9 mouse cellular contexts compared by ENCODE assay signal in the genomic region with DNA sequence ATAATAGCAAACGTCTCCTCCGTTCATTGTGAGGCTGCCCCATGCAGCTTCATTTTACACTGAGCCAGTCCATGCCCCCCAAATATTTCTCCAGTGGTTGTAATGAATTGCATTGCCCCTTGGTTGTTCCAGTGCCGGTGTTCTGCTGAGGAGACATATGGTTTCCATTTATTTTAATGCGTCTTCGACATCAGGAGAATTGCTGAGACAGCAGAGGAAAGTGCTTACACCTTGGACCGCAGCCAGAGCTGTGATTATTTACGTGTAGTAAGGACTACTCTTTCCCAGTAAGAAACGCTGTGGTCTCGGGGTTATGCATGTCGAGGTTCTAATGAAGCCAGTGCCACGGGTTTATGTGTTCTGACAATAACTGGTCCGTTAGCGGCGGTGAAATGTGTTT.
A peak's percentile ranks its signal among the peaks of the same experiment; 100 is the strongest.
DNase-seq lines count a peak whose midpoint lies in the region; ATAC-seq and TF ChIP-seq lines count a peak whose summit lies in the region.
"Had no signal": no experiment of that assay in that cellular context is flagged by ENCODE, and none has a peak within 500 bp of the region (broad histone marks: within the 10 kb centered on the region; RNA-seq: fewer than 3 reads in every experiment).

No protein-coding gene starts in this region.

- 48% methylated on average over 14 of the region's 14 CpGs for WGBS in lung, embryonic 16.5 days
- 49% methylated on average over 14 of the region's 14 CpGs for WGBS in lung, postnatal 0 days
- 66% methylated on average over 14 of the region's 14 CpGs for WGBS in forebrain, embryonic 11.5 days
- 37% methylated on average over 14 of the region's 14 CpGs for WGBS in kidney, embryonic 16.5 days
- 9% methylated on average over 14 of the region's 14 CpGs for WGBS in neural tube, embryonic 13.5 days
- 55% methylated on average over 14 of the region's 14 CpGs for WGBS in lung, adult 2 months
- 49% methylated on average over 14 of the region's 14 CpGs for WGBS in intestine, embryonic 15.5 days

- no peaks in the 10 kb centered on the region for H3K27me3 ChIP-seq in lung, embryonic 16.5 days (ENCODE audit: control insufficient read depth, insufficient read depth, low read depth, low read length)
- H3K27me3 ChIP-seq in lung, postnatal 0 days (replicated peaks; ENCODE audit: insufficient read depth, low read length), result no peaks in the 10 kb centered on the region
- no peaks in the 10 kb centered on the region for H3K27me3 ChIP-seq in forebrain, embryonic 11.5 days (ENCODE audit: control insufficient read depth, insufficient read depth, low read length)
- H3K27me3 ChIP-seq in kidney, embryonic 16.5 days (ENCODE audit: insufficient read depth, low read length), result no peaks in the 10 kb centered on the region
- H3K27me3 ChIP-seq in neural tube, embryonic 13.5 days, result no peaks in the 10 kb centered on the region
- H3K27me3 ChIP-seq in intestine, embryonic 15.5 days (replicated peaks), result no peaks in the 10 kb centered on the region
- H3K27me3 ChIP-seq: Patski had no signal

- peak overlapping the region; percentile 37 for H3K4me2 ChIP-seq in lung, embryonic 16.5 days (ENCODE audit: low read depth, low read length)
- no peak overlapping the region for H3K4me2 ChIP-seq in lung, postnatal 0 days (replicated peaks; ENCODE audit: low read depth, low read length)
- H3K4me2 ChIP-seq in forebrain, embryonic 11.5 days (ENCODE audit: low read depth, low read length, severe bottlenecking), result no peak overlapping the region
- H3K4me2 ChIP-seq in kidney, embryonic 16.5 days (replicated peaks; ENCODE audit: low read depth, low read length), result peak overlapping the region; percentile 28; the same call in 1 of the 2 replicates
- H3K4me2 ChIP-seq in neural tube, embryonic 13.5 days, result peak overlapping the region; percentile 32
- H3K4me2 ChIP-seq in intestine, embryonic 15.5 days (replicated peaks), result no peak overlapping the region; the same call in 1 of the 2 replicates

- H3K27ac ChIP-seq in lung, embryonic 16.5 days (ENCODE audit: low read length), result no peak overlapping the region
- H3K27ac ChIP-seq in lung, postnatal 0 days (ENCODE audit: low read length), result no peak overlapping the region
- peak overlapping the region; percentile 37 for H3K27ac ChIP-seq in forebrain, embryonic 11.5 days (ENCODE audit: low read depth, low read length)
- no peak overlapping the region for H3K27ac ChIP-seq in kidney, embryonic 16.5 days (ENCODE audit: low read length)
- peak overlapping the region; percentile 90 for H3K27ac ChIP-seq in neural tube, embryonic 13.5 days (replicated peaks)
- H3K27ac ChIP-seq in intestine, embryonic 15.5 days, result no peak overlapping the region

- no peak for ATAC-seq in lung, embryonic 16.5 days (ENCODE audit: low read depth)
- no peak for ATAC-seq in lung, postnatal 0 days
- ATAC-seq in forebrain, embryonic 11.5 days (replicated peaks; ENCODE audit: low FRiP score), result no peak
- ATAC-seq in kidney, embryonic 16.5 days (ENCODE audit: low FRiP score, low TSS enrichment), result peak; percentile 42; the same call in 1 of the 2 replicates
- peak; percentile 65 for ATAC-seq in neural tube, embryonic 13.5 days (ENCODE audit: low read depth)
- ATAC-seq in intestine, embryonic 15.5 days, result no peak
- ATAC-seq: Patski had no signal

- no peak for TF ChIP-seq POLR2A in lung, adult 2 months (IDR thresholded peaks at IDR 0.05; ENCODE audit: borderline replicate concordance, extremely low read depth, low read depth, low read length)

- TF ChIP-seq EP300 in lung, postnatal 0 days (IDR thresholded peaks at IDR 0.05), result no peak

- H3K9me3 ChIP-seq in lung, embryonic 16.5 days (ENCODE audit: control insufficient read depth, low read length), result no peaks in the 10 kb centered on the region
- H3K9me3 ChIP-seq in lung, postnatal 0 days (ENCODE audit: low read length), result no peaks in the 10 kb centered on the region
- no peaks in the 10 kb centered on the region for H3K9me3 ChIP-seq in forebrain, embryonic 11.5 days (ENCODE audit: control insufficient read depth, low read length)
- H3K9me3 ChIP-seq in kidney, embryonic 16.5 days (ENCODE audit: low read length), result no peaks in the 10 kb centered on the region
- no peaks in the 10 kb centered on the region for H3K9me3 ChIP-seq in neural tube, embryonic 13.5 days
- no peaks in the 10 kb centered on the region for H3K9me3 ChIP-seq in intestine, embryonic 15.5 days

- no peak for DNase-seq in lung, postnatal 0 days (ENCODE audit: low spot score)
- DNase-seq in forebrain, embryonic 11.5 days (ENCODE audit: low spot score), result no peak
- no peak for DNase-seq in heart, adult 11 months
- no peak for DNase-seq in lung, adult 2 months

- H3K4me1 ChIP-seq in lung, embryonic 16.5 days (replicated peaks; ENCODE audit: control insufficient read depth, insufficient read depth, low read length), result no peaks in the 10 kb centered on the region; the same call in 1 of the 2 replicates
- no peaks in the 10 kb centered on the region for H3K4me1 ChIP-seq in lung, postnatal 0 days (ENCODE audit: insufficient read depth, low read depth, low read length)
- peaks cover 3% of the 10 kb centered on the region; the same call in 1 of the 2 replicates for H3K4me1 ChIP-seq in forebrain, embryonic 11.5 days (replicated peaks; ENCODE audit: control insufficient read depth, insufficient read depth, low read length)
- H3K4me1 ChIP-seq in kidney, embryonic 16.5 days (ENCODE audit: insufficient read depth, low read length), result 0 out of 2 replicates have a peak, but pooled peaks cover 10% of the 10 kb centered on the region
- peaks cover 57% of the 10 kb centered on the region for H3K4me1 ChIP-seq in neural tube, embryonic 13.5 days (replicated peaks)
- H3K4me1 ChIP-seq in lung, adult 2 months (ENCODE audit: control insufficient read depth, insufficient read depth, low read length), result no peaks in the 10 kb centered on the region
- H3K4me1 ChIP-seq in intestine, embryonic 15.5 days (replicated peaks), result no peaks in the 10 kb centered on the region

- no peaks in the 10 kb centered on the region for H3K36me3 ChIP-seq in lung, embryonic 16.5 days (ENCODE audit: control insufficient read depth, insufficient read depth, low read length)
- no peaks in the 10 kb centered on the region for H3K36me3 ChIP-seq in lung, postnatal 0 days (ENCODE audit: insufficient read depth, low read length)
- no peaks in the 10 kb centered on the region for H3K36me3 ChIP-seq in forebrain, embryonic 11.5 days (ENCODE audit: control insufficient read depth, insufficient read depth, low read length)
- H3K36me3 ChIP-seq in kidney, embryonic 16.5 days (ENCODE audit: insufficient read depth, low read length), result no peaks in the 10 kb centered on the region
- H3K36me3 ChIP-seq in neural tube, embryonic 13.5 days, result no peaks in the 10 kb centered on the region
- H3K36me3 ChIP-seq in intestine, embryonic 15.5 days, result no peaks in the 10 kb centered on the region

- no peak for TF ChIP-seq CTCF in lung, postnatal 0 days (IDR thresholded peaks at IDR 0.05)
- no peak for TF ChIP-seq CTCF in lung, adult 2 months (IDR thresholded peaks at IDR 0.05; ENCODE audit: insufficient read depth, low read length)

- H3K4me3 ChIP-seq in lung, embryonic 16.5 days (ENCODE audit: low read length), result no peak overlapping the region; the same call in 1 of the 2 replicates
- H3K4me3 ChIP-seq in lung, postnatal 0 days (ENCODE audit: low read depth, low read length), result no peak overlapping the region
- H3K4me3 ChIP-seq in forebrain, embryonic 11.5 days (ENCODE audit: low read depth, low read length), result no peak overlapping the region
- no peak overlapping the region for H3K4me3 ChIP-seq in kidney, embryonic 16.5 days (ENCODE audit: low read length)
- no peak overlapping the region for H3K4me3 ChIP-seq in neural tube, embryonic 13.5 days
- no peak overlapping the region for H3K4me3 ChIP-seq in lung, adult 2 months (replicated peaks; ENCODE audit: extremely low read depth, low read depth, low read length)
- no peak overlapping the region for H3K4me3 ChIP-seq in intestine, embryonic 15.5 days (replicated peaks)

- H3K9ac ChIP-seq in lung, embryonic 16.5 days (ENCODE audit: low read length), result no peak overlapping the region
- no peak overlapping the region for H3K9ac ChIP-seq in lung, postnatal 0 days (replicated peaks; ENCODE audit: low read depth)
- no peak overlapping the region for H3K9ac ChIP-seq in forebrain, embryonic 11.5 days (ENCODE audit: low read length)
- no peak overlapping the region for H3K9ac ChIP-seq in kidney, embryonic 16.5 days (replicated peaks; ENCODE audit: low read length)
- peak overlapping the region; percentile 22; the same call in 1 of the 2 replicates for H3K9ac ChIP-seq in neural tube, embryonic 13.5 days
- no peak overlapping the region for H3K9ac ChIP-seq in intestine, embryonic 15.5 days

Comparison
In these comparisons a context has a peak if more than half of its experiments do, and no peak if none do; other contexts are left out.
1. H3K4me2 ChIP-seq: peak in lung, embryonic 16.5 days (single experiment), kidney, embryonic 16.5 days (single experiment) and neural tube, embryonic 13.5 days (single experiment); none in lung, postnatal 0 days (single experiment), forebrain, embryonic 11.5 days (single experiment) and intestine, embryonic 15.5 days (single experiment).
2. ATAC-seq: peak in kidney, embryonic 16.5 days (single experiment) and neural tube, embryonic 13.5 days (single experiment); none in lung, embryonic 16.5 days (single experiment), lung, postnatal 0 days (single experiment), forebrain, embryonic 11.5 days (single experiment) and intestine, embryonic 15.5 days (single experiment).
3. H3K27ac ChIP-seq: peak in forebrain, embryonic 11.5 days (single experiment) and neural tube, embryonic 13.5 days (single experiment); none in lung, embryonic 16.5 days (single experiment), lung, postnatal 0 days (single experiment), kidney, embryonic 16.5 days (single experiment) and intestine, embryonic 15.5 days (single experiment).